Mouse (Mus musculus) midbrain, postnatal 0 days (tissue): ENCODE data around the gene Kansl3. TPM values are rescaled to one million over a fixed set of nuclear protein-coding genes. Genes with fewer than 3 reads are reported as not detected.

Experiments
- ATAC-seq: fragments of 200-750 bp; cut with Nextera tagmentation; 2 replicates; pipeline ENCODE4 v1.8.0; 2017; ENCODE audit warnings: moderate number of reproducible peaks, mild to moderate bottlenecking, moderate TSS enrichment, moderate library complexity; ENCODE audit not compliant: low FRiP score
- DNase-seq: peaks from one replicate; pipeline ENCODE4 v3.0.0-alpha.2; 2015; ENCODE audit warnings: low spot score
- H3K27ac ChIP-seq: fragments of 300-500 bp; sonication (generic); 2 replicates; pipeline ENCODE4 v1.5.1; 2014; ENCODE audit warnings: low read depth, mild to moderate bottlenecking, low read length, mixed read lengths
- H3K27me3 ChIP-seq: fragments of 300-500 bp; sonication (generic); 2 replicates; pipeline ENCODE4 v1.6.1; 2014; ENCODE audit warnings: low read length, control low read depth, mixed read lengths; ENCODE audit not compliant: insufficient read depth
- H3K36me3 ChIP-seq: fragments of 300-500 bp; sonication (generic); 2 replicates; pipeline ENCODE4 v1.6.1; 2014; ENCODE audit warnings: low read length, control low read depth, mixed read lengths; ENCODE audit not compliant: insufficient read depth
- H3K4me1 ChIP-seq: fragments of 300-500 bp; sonication (generic); 2 replicates; pipeline ENCODE4 v1.6.1; 2014; ENCODE audit warnings: mild to moderate bottlenecking, control low read depth, antibody characterized with exemption, low read length, mixed read lengths; ENCODE audit not compliant: insufficient read depth
- H3K4me2 ChIP-seq: fragments of 300-500 bp; sonication (generic); 2 replicates; pipeline ENCODE4 v1.6.1; 2014; ENCODE audit warnings: low read depth, mild to moderate bottlenecking, low read length, mixed read lengths; ENCODE audit not compliant: poor library complexity, severe bottlenecking
- H3K4me3 ChIP-seq: fragments of 300-500 bp; sonication (generic); 2 replicates; pipeline ENCODE4 v1.5.1; 2014; ENCODE audit warnings: low read depth, mild to moderate bottlenecking, low read length, moderate library complexity
- H3K9ac ChIP-seq: fragments of 300-500 bp; sonication (generic); replicated peaks from 2 replicates; pipeline ENCODE4 v1.6.1; 2014; ENCODE audit warnings: mild to moderate bottlenecking, low read length, moderate library complexity, mixed read lengths; ENCODE audit not compliant: poor library complexity, severe bottlenecking
- H3K9me3 ChIP-seq: fragments of 300-500 bp; sonication (generic); 2 replicates; pipeline ENCODE4 v1.6.1; 2016; ENCODE audit warnings: low read length, control low read depth
- CTCF ChIP-seq: IDR thresholded peaks from 2 replicates; pipeline ENCODE4 v1.5.1; 2016; ENCODE audit warnings: antibody characterized with exemption, mild to moderate bottlenecking
- WGBS: fragments of 180-500 bp; shearing (Covaris S2); extraction: QIAGEN DNeasy Blood & Tissue Kit; methylation state at CpG from one replicate; pipeline ENCODE4 v1.1.7; 2014; 5-methylcytosine and 5-hydroxymethylcytosine counted together
- polyA plus RNA-seq: library from polyadenylated mRNA; unstranded; fragments of >200 nt; fragmentation: Nextera tagmentation; extraction: Ambion mirVana; gene quantifications from 2 replicates; pipeline ENCODE4 v1.2.1, GENCODE M21; 2015
- total RNA-seq: library from RNA; depleted of rRNA; stranded (reverse); fragments of >200 nt; gene quantifications from 2 replicates; pipeline ENCODE4 v1.2.3, GENCODE M21; 2014

Gene Kansl3
- total and polyA plus RNA-seq, 2 experiments from 2014 or later, result 35.6 to 67.5 TPM

- Histone ChIP-seq H3K9ac (no peak overlapping the region), H3K4me2 (no peak overlapping the region), H3K36me3 (no peaks in the 10 kb centered on the region), H3K4me3 (no peak overlapping the region), H3K4me1 (no peaks in the 10 kb centered on the region; the same call in 1 of the 2 replicates), H3K27ac (no peak overlapping the region), H3K27me3 (no peaks in the 10 kb centered on the region), H3K9me3 (no peaks in the 10 kb centered on the region)
- 89% methylated on average over 6 of the region's 6 CpGs for WGBS
- DNase-seq (no peak), ATAC-seq (no peak)
- TF ChIP-seq CTCF, result no peak
Observed at GRCm38 (mm10) chr1:36300486-36300885, 68.5 kb downstream of the Kansl3 start.

- no peaks in the 10 kb centered on the region; the same call in 1 of the 2 replicates for H3K4me1 ChIP-seq
- no peak overlapping the region for H3K4me3 ChIP-seq
- H3K4me2 ChIP-seq, result no peak overlapping the region
- no peak overlapping the region for H3K9ac ChIP-seq
- H3K9me3 ChIP-seq, result no peaks in the 10 kb centered on the region
- no peak for TF ChIP-seq CTCF
- ATAC-seq (no peak), DNase-seq (no peak)
- H3K36me3 ChIP-seq, result no peaks in the 10 kb centered on the region
- H3K27me3 ChIP-seq, result no peaks in the 10 kb centered on the region
- 64% methylated on average over 2 of the region's 2 CpGs for WGBS
- H3K27ac ChIP-seq, result no peak overlapping the region
Observed at GRCm38 (mm10) chr1:36299676-36300075, 69.3 kb downstream of the Kansl3 start.

GRCm38 (mm10) chr1:36299126-36299525 lies 69.9 kb downstream of the Kansl3 start:
- WGBS, result 33% methylated on average over 13 of the region's 13 CpGs
- ATAC-seq (no peak), DNase-seq (no peak)
- Histone ChIP-seq H3K27ac (no peak overlapping the region), H3K9ac (no peak overlapping the region), H3K9me3 (no peaks in the 10 kb centered on the region), H3K4me2 (no peak overlapping the region), H3K36me3 (no peaks in the 10 kb centered on the region), H3K4me3 (no peak overlapping the region), H3K27me3 (no peaks in the 10 kb centered on the region), H3K4me1 (no peaks in the 10 kb centered on the region; the same call in 1 of the 2 replicates)
- TF ChIP-seq CTCF, result no peak

GRCm38 (mm10) chr1:36298107-36298506 lies 70.9 kb downstream of the Kansl3 start:
- Histone ChIP-seq H3K4me3 (no peak overlapping the region), H3K4me2 (no peak overlapping the region), H3K27ac (no peak overlapping the region), H3K27me3 (no peaks in the 10 kb centered on the region), H3K9ac (no peak overlapping the region), H3K9me3 (no peaks in the 10 kb centered on the region), H3K36me3 (no peaks in the 10 kb centered on the region), H3K4me1 (no peaks in the 10 kb centered on the region; the same call in 1 of the 2 replicates)
- DNase-seq (no peak), ATAC-seq (no peak)
- no peak for TF ChIP-seq CTCF
- WGBS, result 78% methylated on average over 4 of the region's 4 CpGs

GRCm38 (mm10) chr1:36296466-36297149 lies 72.4 kb downstream of the Kansl3 start:
- Histone ChIP-seq H3K9ac (no peak overlapping the region), H3K4me2 (no peak overlapping the region), H3K4me1 (no peaks in the 10 kb centered on the region), H3K9me3 (no peaks in the 10 kb centered on the region), H3K27me3 (no peaks in the 10 kb centered on the region), H3K36me3 (no peaks in the 10 kb centered on the region), H3K4me3 (no peak overlapping the region), H3K27ac (no peak overlapping the region)
- no peak for TF ChIP-seq CTCF
- 76% methylated on average over 9 of the region's 9 CpGs for WGBS
- ATAC-seq (no peak), DNase-seq (no peak)

- ATAC-seq, result no peak
- WGBS, result 88% methylated on average over 3 of the region's 3 CpGs
- no peaks in the 10 kb centered on the region for H3K4me1 ChIP-seq
- no peaks in the 10 kb centered on the region for H3K9me3 ChIP-seq
- H3K9ac ChIP-seq, result no peak overlapping the region
- H3K4me3 ChIP-seq, result no peak overlapping the region
- no peak for DNase-seq
- H3K4me2 ChIP-seq, result no peak overlapping the region
- no peaks in the 10 kb centered on the region for H3K27me3 ChIP-seq
- no peak overlapping the region for H3K27ac ChIP-seq
- no peak for TF ChIP-seq CTCF
- no peaks in the 10 kb centered on the region for H3K36me3 ChIP-seq
Observed at GRCm38 (mm10) chr1:36294402-36294801, 74.6 kb downstream of the Kansl3 start.
